Mouse (Mus musculus) hematopoietic multipotent progenitor cell, adult 10-12 weeks (in vitro differentiated cells): ENCODE results near the gene Rnasek. TPM values are rescaled to one million over a fixed set of nuclear protein-coding genes. Genes with fewer than 3 reads are reported as not detected.

Experiments
- polyA plus RNA-seq: library from polyadenylated mRNA; stranded (reverse); fragments of >175 nt; gene quantifications from 2 replicates; pipeline ENCODE4 v1.2.3, GENCODE M21; 2012; ENCODE audit warnings: low replicate concordance

The Rnasek gene
- polyA plus RNA-seq: 44.8 and 229 TPM in 2 replicates

DNA sequence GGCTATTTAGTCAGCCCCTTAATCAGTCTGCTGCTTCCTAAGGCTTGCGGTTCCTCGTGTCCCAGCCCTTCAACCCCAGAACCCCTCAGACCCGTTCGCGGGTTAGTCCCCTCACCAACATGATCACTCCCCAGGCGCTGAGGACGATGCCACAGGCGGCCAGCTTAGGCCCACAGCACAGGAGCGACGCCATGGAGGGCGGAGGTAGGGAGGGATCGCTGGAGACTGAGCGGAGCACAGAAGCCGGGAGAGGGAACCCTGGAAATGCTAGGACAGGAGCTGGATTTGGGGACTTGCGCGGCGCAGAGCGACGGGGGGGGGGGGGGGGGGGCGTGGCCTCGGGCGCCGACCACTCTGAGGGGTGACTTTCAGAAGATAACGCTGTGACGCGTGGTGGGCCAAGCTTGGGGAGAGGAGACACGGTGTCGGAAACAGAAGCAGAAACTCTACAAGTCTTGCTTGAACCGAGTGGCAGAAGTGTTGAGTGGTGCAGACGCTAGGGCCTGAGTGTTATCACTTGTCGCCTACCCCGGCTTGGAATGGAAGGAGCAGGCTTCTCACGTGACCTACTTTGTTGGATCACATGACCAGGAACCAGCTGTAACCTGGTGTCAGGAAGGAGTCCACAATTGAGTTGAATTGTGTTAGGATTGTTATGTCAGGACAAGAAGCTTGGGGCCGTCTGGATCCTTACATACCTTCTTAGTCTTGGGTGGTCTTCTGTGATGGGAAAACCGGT, at the start of gene Rnasek, which contains the start of gene Gm21988:
TSS of gene Rnasek (minus strand) at position 302 of the 739 bp plus-strand sequence.
TSS of gene Gm21988 (minus strand) at position 290 of the 739 bp plus-strand sequence.

DNA sequence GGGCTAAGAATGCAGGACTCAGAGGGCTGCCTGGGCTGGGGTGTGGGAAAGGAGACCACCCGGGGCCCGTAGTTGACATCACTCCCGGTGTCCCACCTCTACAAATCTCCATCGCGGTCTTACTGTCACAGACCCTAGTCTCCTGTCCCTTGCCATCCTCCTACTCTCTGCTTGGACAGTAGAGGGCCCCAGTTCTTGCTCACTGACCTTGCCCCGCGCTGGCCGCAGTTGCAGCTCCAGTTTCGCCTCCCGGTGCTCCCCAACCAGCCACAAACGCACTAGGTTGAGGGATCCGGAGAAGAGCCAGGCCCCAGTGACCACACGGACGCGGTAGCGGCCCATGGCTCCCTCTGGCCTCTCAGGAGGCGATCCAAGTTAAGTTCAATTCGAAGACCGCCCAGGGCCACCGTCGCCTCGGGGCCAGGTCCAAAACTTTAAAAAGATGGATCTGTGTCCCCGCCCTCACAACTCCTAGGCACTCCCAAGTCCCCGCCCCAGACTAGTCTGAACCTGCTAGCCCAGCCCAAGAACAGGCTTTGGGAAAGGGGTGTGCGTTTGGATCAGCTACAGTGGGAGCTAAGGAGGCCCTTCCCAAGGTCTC, 15.4 kb upstream of the Rnasek start, which contains the start of gene Alox12:
TSS of gene Alox12 (minus strand) at position 423 of the 601 bp plus-strand sequence.

DNA sequence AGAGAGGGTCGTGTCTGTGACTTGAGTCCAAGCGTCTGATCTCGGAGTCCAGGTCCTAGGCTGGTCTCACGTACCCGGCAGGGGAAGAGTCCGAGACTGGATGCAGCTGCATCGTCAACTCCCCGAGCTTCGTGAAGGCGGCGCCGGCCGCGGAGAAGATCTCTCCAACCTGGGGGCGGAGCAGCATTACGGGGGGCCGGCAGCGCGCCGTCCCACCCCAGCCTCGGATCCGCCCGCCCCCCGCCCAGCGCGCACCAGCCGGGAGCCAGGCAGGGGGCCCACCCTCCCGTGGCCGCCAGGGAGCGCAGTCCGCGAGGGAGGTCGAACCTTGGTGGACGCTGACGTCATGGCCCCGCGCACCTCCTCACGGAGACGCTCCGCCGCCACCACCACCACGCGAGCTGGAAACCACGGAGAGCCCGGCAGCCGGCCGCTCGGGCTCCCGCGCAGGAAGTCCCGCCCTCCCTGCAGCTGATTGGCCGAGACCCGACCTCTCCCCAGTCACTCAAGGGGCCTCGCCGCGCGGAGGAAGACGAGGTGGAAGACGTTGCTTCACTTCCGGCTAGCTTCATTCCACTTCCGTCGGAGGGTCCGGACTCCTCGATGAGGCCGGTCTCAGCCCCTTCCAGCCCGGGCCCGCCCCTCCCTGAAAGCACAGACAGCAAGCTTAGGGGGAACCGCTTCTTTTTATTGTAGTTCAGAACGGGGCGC, 2.0 kb downstream of the Rnasek start, which contains the start of gene 0610010K14Rik:
TSS of gene 0610010K14Rik (minus strand) at position 458 of the 711 bp plus-strand sequence.

DNA sequence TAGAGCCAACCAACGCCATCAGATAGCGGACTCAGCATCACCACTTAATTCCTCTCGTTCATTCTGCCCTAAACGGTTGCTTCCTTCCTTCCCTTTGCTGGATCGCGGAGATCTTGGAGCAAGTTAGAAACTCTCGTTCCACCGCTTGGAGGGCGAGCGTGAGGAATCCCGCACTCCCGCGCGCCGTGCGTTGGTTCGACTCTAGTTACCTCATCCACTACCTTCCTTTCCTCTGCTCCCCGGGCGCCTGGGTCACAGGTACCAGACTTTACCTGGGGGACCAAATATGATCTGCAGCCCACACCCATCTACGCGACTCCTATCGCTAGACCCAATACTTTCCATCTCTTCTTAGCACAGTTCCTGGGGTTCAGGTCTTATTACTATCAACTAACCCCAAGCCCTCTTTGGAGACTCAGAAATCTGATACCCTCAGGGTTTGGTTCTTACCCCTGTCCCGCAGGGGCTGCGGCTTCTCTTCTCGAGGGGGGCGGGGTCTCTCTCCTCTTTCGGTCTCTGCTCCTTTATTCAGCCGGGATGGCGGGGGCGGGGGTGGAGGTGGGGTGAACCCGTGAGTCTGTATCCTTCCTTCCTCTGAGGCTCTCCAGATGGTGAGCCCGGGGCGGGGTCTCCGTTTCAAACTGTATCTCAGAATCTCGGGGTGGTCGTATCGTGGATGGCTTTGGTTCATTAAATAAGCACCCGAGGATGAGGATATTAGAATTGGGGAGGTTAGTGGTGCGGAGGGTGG, 10.2 kb downstream of the Rnasek start, which contains the start of gene Bcl6b:
TSS of gene Bcl6b (minus strand) at position 539 of the 751 bp plus-strand sequence.

DNA sequence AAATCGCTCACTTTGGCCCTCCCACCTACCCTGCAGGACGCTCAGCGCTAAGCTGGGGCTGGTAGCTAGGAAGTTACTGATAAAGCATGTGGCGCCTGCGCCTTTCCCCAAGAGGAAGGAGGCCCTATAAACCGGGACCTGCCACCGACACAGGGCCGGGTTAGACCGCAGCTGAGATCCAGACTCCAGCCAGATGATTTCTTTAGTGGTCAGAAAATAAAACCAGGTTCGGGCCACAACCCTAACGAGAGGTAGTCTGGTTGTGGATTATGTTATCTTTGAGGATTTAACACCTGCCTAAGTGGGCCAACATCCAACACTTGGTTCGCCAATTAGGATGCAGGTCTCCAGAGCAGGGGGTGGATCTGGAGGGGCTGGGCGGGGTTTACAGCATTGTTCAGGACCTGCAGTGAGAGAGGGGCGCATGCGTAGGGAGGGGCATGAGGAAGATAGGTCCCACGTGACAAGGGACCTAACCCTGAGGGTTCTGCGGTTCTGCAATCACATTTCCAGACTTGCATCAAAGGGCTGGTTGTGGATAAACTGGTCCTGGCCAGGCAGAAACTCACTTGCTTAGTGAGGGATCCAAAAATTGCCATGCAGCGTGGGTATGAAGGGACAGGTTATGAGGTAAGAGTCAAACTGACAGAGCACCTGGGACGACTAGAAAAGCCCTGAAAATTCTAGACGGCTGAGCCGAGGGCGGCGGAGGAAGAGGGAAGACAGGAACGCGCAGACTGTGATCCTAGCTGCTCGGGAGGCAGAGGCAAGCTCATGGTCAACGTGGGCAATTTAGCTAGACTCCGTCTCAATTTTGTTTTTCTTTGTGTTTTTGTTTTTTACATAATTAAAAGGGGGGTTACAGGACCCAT, 18.7 kb downstream of the Rnasek start, which contains the start of gene Slc16a13:
TSS of gene Slc16a13 (minus strand) at position 334 of the 872 bp plus-strand sequence.

DNA sequence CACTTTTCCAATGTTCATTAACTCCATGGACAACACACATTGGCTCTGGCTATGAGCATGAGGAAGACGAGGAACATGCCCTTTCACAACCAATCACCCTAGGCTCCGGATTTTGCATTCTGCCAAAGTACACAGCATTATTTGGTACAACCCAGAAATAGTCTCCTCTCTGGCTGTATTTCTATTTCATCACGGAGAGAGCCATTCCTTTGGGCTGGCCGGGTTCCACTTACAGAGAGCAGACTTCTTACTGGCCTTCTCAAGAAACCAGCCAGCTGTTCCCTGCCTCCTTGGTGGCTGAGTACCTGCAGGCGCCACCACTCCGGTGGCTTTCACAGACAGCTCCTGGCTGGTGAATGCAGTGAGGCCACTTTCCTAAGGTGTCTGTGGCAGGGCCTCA, 27.2 kb downstream of the Rnasek start, which contains the start of gene Slc16a11:
TSS of gene Slc16a11 (plus strand) at position 330 of the 400 bp plus-strand sequence.

Other genes with a start within 250 kb of the Rnasek start
- 344 and 452 TPM in 2 replicates for gene Gabarap, start 248.7 kb downstream of the Rnasek start, polyA plus RNA-seq
- 67.4 and 84.5 TPM in 2 replicates for gene Phf23, start 244.1 kb downstream of the Rnasek start, polyA plus RNA-seq
- 49.3 and 51.4 TPM in 2 replicates for gene Dvl2, start 239.2 kb downstream of the Rnasek start, polyA plus RNA-seq
- gene Acadvl, start 224.4 kb downstream of the Rnasek start, polyA plus RNA-seq: 24.5 and 32.0 TPM in 2 replicates
- 12.5 and 18.5 TPM in 2 replicates for gene Dlg4, start 222.9 kb downstream of the Rnasek start, polyA plus RNA-seq
- not detected in 2 replicates for gene Asgr1, start 185.8 kb downstream of the Rnasek start, polyA plus RNA-seq
- gene Asgr2, start 147.2 kb downstream of the Rnasek start, polyA plus RNA-seq: 0.13 and 0.17 TPM in 2 replicates
- gene Mgl2, start 109.5 kb downstream of the Rnasek start, polyA plus RNA-seq: 0.10 TPM in 1 of 2 replicates, not detected in the other
- gene Clec10a, start 83.6 kb downstream of the Rnasek start, polyA plus RNA-seq: 1.1 and 2.2 TPM in 2 replicates
- gene Slc16a11, start 27.1 kb downstream of the Rnasek start, polyA plus RNA-seq: 0.42 and 1.8 TPM in 2 replicates
- 4.8 and 6.9 TPM in 2 replicates for gene Slc16a13, start 18.8 kb downstream of the Rnasek start, polyA plus RNA-seq
- gene Bcl6b, start 10.0 kb downstream of the Rnasek start, polyA plus RNA-seq: 1.2 and 1.7 TPM in 2 replicates
- 63.8 and 101 TPM in 2 replicates for gene 0610010K14Rik, start 1.9 kb downstream of the Rnasek start, polyA plus RNA-seq
- 2.8 and 4.1 TPM in 2 replicates for gene Gm21988, start within 50 bp of the Rnasek start, polyA plus RNA-seq
- 0.63 and 0.76 TPM in 2 replicates for gene Alox12, start 15.5 kb upstream of the Rnasek start, polyA plus RNA-seq
- gene Alox12e, start 82.8 kb upstream of the Rnasek start, polyA plus RNA-seq: 0.10 TPM in 1 of 2 replicates, not detected in the other
- 1.4 and 1.8 TPM in 2 replicates for gene Alox15, start 112.2 kb upstream of the Rnasek start, polyA plus RNA-seq
- 34.5 and 61.0 TPM in 2 replicates for gene Pelp1, start 170.2 kb upstream of the Rnasek start, polyA plus RNA-seq
- 412 and 439 TPM in 2 replicates for gene Arrb2, start 192.8 kb upstream of the Rnasek start, polyA plus RNA-seq
- gene Med11, start 212.1 kb upstream of the Rnasek start, polyA plus RNA-seq: 13.9 and 47.2 TPM in 2 replicates
- 2.2 and 3.7 TPM in 2 replicates for gene Zmynd15, start 219.6 kb upstream of the Rnasek start, polyA plus RNA-seq
- gene Cxcl16, start 220.1 kb upstream of the Rnasek start, polyA plus RNA-seq: 5.5 and 6.1 TPM in 2 replicates